Mouse (Mus musculus) CH12.LX (cell line): ENCODE data around the gene Smim14. TPM values are rescaled to one million over a fixed set of nuclear protein-coding genes. Genes with fewer than 3 reads are reported as not detected.

Experiments
- DNase-seq: peaks from one replicate; pipeline ENCODE4 v3.0.0-alpha.2; 2013; ENCODE audit errors: extremely low read depth
- H3K27ac ChIP-seq: 2 replicates; pipeline ENCODE4 v1.5.1; 2012; ENCODE audit warnings: low read depth, mild to moderate bottlenecking, control low read depth, moderate library complexity; ENCODE audit not compliant: insufficient read depth
- H3K27me3 ChIP-seq: replicated peaks from 2 replicates; pipeline ENCODE3; 2012; ENCODE audit warnings: inconsistent platforms
- H3K36me3 ChIP-seq, 2 experiments: replicated peaks in 1 of 2; 2 replicates each; pipeline versions ENCODE3 to v1.6.1; 2012; ENCODE audit warnings: inconsistent platforms in 1 of 2, low read length in 1 of 2, mild to moderate bottlenecking in 1 of 2, mixed read lengths in 1 of 2, moderate library complexity in 1 of 2; ENCODE audit not compliant: control insufficient read depth in 1 of 2, insufficient read depth in 1 of 2
- H3K4me1 ChIP-seq, 2 experiments: 2 replicates each; pipeline ENCODE4 v1.6.1; 2012; ENCODE audit warnings: inconsistent platforms in 1 of 2, moderate library complexity in 1 of 2; ENCODE audit not compliant: insufficient read depth in 2 of 2, control insufficient read depth in 1 of 2
- H3K4me2 ChIP-seq: 2 replicates; pipeline ENCODE4 v1.6.1; 2012; ENCODE audit warnings: low read depth, mild to moderate bottlenecking, control low read depth; ENCODE audit not compliant: poor library complexity, insufficient read depth, severe bottlenecking
- H3K4me3 ChIP-seq, 3 experiments: fragments of 150-350 bp in 1 of 3; sonication (generic) in 1 of 3; replicated peaks in 1 of 3; 2 replicates each; pipeline versions ENCODE3 to v1.5.1; 2011 to 2012; ENCODE audit warnings: low read depth in 2 of 3, low read length in 2 of 3, mild to moderate bottlenecking in 2 of 3, moderate library complexity in 2 of 3, control low read depth in 1 of 3, improper control_type of control experiment in 1 of 3, inconsistent platforms in 1 of 3, mixed read lengths in 1 of 3; ENCODE audit not compliant: poor library complexity in 1 of 3
- H3K79me2 ChIP-seq: replicated peaks from 2 replicates; pipeline ENCODE4 v1.6.1; 2012; ENCODE audit warnings: mild to moderate bottlenecking, moderate library complexity; ENCODE audit not compliant: control insufficient read depth, poor library complexity, insufficient read depth, severe bottlenecking; ENCODE audit errors: extremely low read depth
- H3K9ac ChIP-seq: 2 replicates; pipeline ENCODE4 v1.6.1; 2012; ENCODE audit warnings: low read depth, mild to moderate bottlenecking, control low read depth, moderate library complexity; ENCODE audit not compliant: insufficient read depth
- H3K9me3 ChIP-seq: replicated peaks from 2 replicates; pipeline ENCODE3; 2012; ENCODE audit warnings: low read length, inconsistent platforms, mixed read lengths
- BHLHE40 ChIP-seq: IDR thresholded peaks from 2 replicates; pipeline ENCODE4 v1.6.1; 2011; ENCODE audit warnings: mild to moderate bottlenecking, low read depth, low read length, improper control_type of control experiment
- CHD1 ChIP-seq: IDR thresholded peaks from 2 replicates; pipeline ENCODE4 v1.6.1; 2012; ENCODE audit warnings: low read depth, low read length, improper control_type of control experiment, inconsistent platforms
- CHD2 ChIP-seq: IDR thresholded peaks from 2 replicates; pipeline ENCODE4 v1.6.1; 2011; ENCODE audit warnings: low read length, improper control_type of control experiment
- CTCF ChIP-seq, 2 experiments: IDR thresholded peaks in 1 of 2; conservative IDR thresholded peaks in 1 of 2; 2 replicates each; pipeline ENCODE4 v1.5.1; 2011 to 2012; ENCODE audit warnings: low read depth in 2 of 2, low read length in 2 of 2, improper control_type of control experiment in 1 of 2, inconsistent platforms in 1 of 2, mild to moderate bottlenecking in 1 of 2, moderate library complexity in 1 of 2
- E2F4 ChIP-seq: IDR thresholded peaks from 2 replicates; pipeline ENCODE4 v1.6.1; 2011; ENCODE audit warnings: low read depth, low read length, improper control_type of control experiment; ENCODE audit not compliant: insufficient replicate concordance
- EP300 ChIP-seq: IDR thresholded peaks from 2 replicates; pipeline ENCODE4 v1.6.1; 2011; ENCODE audit warnings: low read length, improper control_type of control experiment
- ETS1 ChIP-seq: conservative IDR thresholded peaks from 2 replicates; pipeline ENCODE4 v1.6.1; 2012; ENCODE audit warnings: low read depth, mild to moderate bottlenecking, inconsistent platforms, low read length, improper control_type of control experiment, moderate library complexity
- GABPA ChIP-seq: IDR thresholded peaks from 2 replicates; pipeline ENCODE4 v1.6.1; 2012; ENCODE audit warnings: low read depth, low read length, improper control_type of control experiment, inconsistent platforms; ENCODE audit not compliant: insufficient replicate concordance
- HCFC1 ChIP-seq: IDR thresholded peaks from 2 replicates; pipeline ENCODE4 v1.6.1; 2012; ENCODE audit warnings: low read depth, mild to moderate bottlenecking, inconsistent platforms, low read length, improper control_type of control experiment
- IRF4 ChIP-seq: IDR thresholded peaks from 2 replicates; pipeline ENCODE4 v1.6.1; 2014; ENCODE audit warnings: low read depth, mild to moderate bottlenecking, inconsistent platforms, low read length, improper control_type of control experiment
- JUND ChIP-seq: conservative IDR thresholded peaks from 2 replicates; pipeline ENCODE4 v1.6.1; 2011; ENCODE audit warnings: low read depth, low read length, improper control_type of control experiment
- MAFK ChIP-seq: IDR thresholded peaks from 2 replicates; pipeline ENCODE4 v1.6.1; 2011; ENCODE audit warnings: low read length, improper control_type of control experiment; ENCODE audit not compliant: insufficient replicate concordance
- MAX ChIP-seq: IDR thresholded peaks from 2 replicates; pipeline ENCODE4 v1.6.1; 2011; ENCODE audit warnings: low read length, improper control_type of control experiment
- MAZ ChIP-seq: IDR thresholded peaks from 2 replicates; pipeline ENCODE4 v1.6.1; 2012; ENCODE audit warnings: low read depth, mild to moderate bottlenecking, inconsistent platforms, low read length, improper control_type of control experiment, moderate library complexity
- MEF2A ChIP-seq: IDR thresholded peaks from 2 replicates; pipeline ENCODE4 v1.6.1; 2014; ENCODE audit warnings: low read depth, mild to moderate bottlenecking, inconsistent platforms, low read length, improper control_type of control experiment, borderline replicate concordance
- MXI1 ChIP-seq: IDR thresholded peaks from 2 replicates; pipeline ENCODE4 v1.6.1; 2011; ENCODE audit warnings: mild to moderate bottlenecking, low read depth, low read length, improper control_type of control experiment
- MYC ChIP-seq: IDR thresholded peaks from 2 replicates; pipeline ENCODE4 v1.6.1; 2011; ENCODE audit warnings: low read depth, mild to moderate bottlenecking, improper control_type of control experiment, low read length
- NELFE ChIP-seq: IDR thresholded peaks from 2 replicates; pipeline ENCODE4 v1.6.1; 2011; ENCODE audit warnings: low read depth, low read length, improper control_type of control experiment
- NRF1 ChIP-seq: IDR thresholded peaks from 2 replicates; pipeline ENCODE4 v1.6.1; 2014; ENCODE audit warnings: low read depth, mild to moderate bottlenecking, inconsistent platforms, low read length, improper control_type of control experiment, moderate library complexity
- PAX5 ChIP-seq: IDR thresholded peaks from 2 replicates; pipeline ENCODE4 v1.6.1; 2012; ENCODE audit warnings: low read length, inconsistent platforms, mixed read lengths
- POLR2A ChIP-seq: IDR thresholded peaks from 2 replicates; pipeline ENCODE4 v1.6.1; 2011; ENCODE audit warnings: low read depth, mild to moderate bottlenecking, improper control_type of control experiment, low read length
- POLR2AphosphoS2 ChIP-seq: IDR thresholded peaks from 2 replicates; pipeline ENCODE4 v1.6.1; 2011; ENCODE audit warnings: low read depth, low read length, improper control_type of control experiment
- RCOR1 ChIP-seq: conservative IDR thresholded peaks from 2 replicates; pipeline ENCODE4 v1.6.1; 2012; ENCODE audit warnings: low read depth, mild to moderate bottlenecking, inconsistent platforms, low read length, improper control_type of control experiment
- SIN3A ChIP-seq: IDR thresholded peaks from 2 replicates; pipeline ENCODE4 v1.6.1; 2012; ENCODE audit warnings: low read length, improper control_type of control experiment, inconsistent platforms
- SMC3 ChIP-seq: IDR thresholded peaks from 2 replicates; pipeline ENCODE4 v1.6.1; 2011; ENCODE audit warnings: low read depth, low read length, improper control_type of control experiment
- TBP ChIP-seq: conservative IDR thresholded peaks from 2 replicates; pipeline ENCODE4 v1.6.1; 2011; ENCODE audit warnings: low read depth, low read length, improper control_type of control experiment
- TCF12 ChIP-seq: IDR thresholded peaks from 2 replicates; pipeline ENCODE4 v1.6.1; 2014; ENCODE audit warnings: low read depth, mild to moderate bottlenecking, inconsistent platforms, low read length, improper control_type of control experiment
- UBTF ChIP-seq: IDR thresholded peaks from 2 replicates; pipeline ENCODE4 v1.6.1; 2012; ENCODE audit warnings: low read depth, mild to moderate bottlenecking, inconsistent platforms, low read length, improper control_type of control experiment, moderate library complexity
- USF1 ChIP-seq: IDR thresholded peaks from 2 replicates; pipeline ENCODE4 v1.6.1; 2014; ENCODE audit warnings: low read depth, mild to moderate bottlenecking, inconsistent platforms, low read length, improper control_type of control experiment
- ZC3H11A ChIP-seq: IDR thresholded peaks from 2 replicates; pipeline ENCODE4 v1.6.1; 2012; ENCODE audit warnings: low read depth, mild to moderate bottlenecking, inconsistent platforms, low read length, improper control_type of control experiment
- ZMIZ1 ChIP-seq: IDR thresholded peaks from 2 replicates; pipeline ENCODE4 v1.6.1; 2012; ENCODE audit warnings: low read depth, mild to moderate bottlenecking, inconsistent platforms, low read length, improper control_type of control experiment
- ZNF384 ChIP-seq: IDR thresholded peaks from 2 replicates; pipeline ENCODE4 v1.6.1; 2012; ENCODE audit warnings: low read depth, low read length, improper control_type of control experiment, inconsistent platforms
- dilution Hi-C: fragments of 300-500 bp; cut with MboI; formaldehyde crosslinking; loops from 2 replicates; pipeline ENCODE4 v1.14.3; 2020; ENCODE audit warnings: low sequenced_read_pairs; ENCODE audit not compliant: extremely low pct_unique_long_range_greater_than_20kb, extremely low pct_ligation_motif_present
- in situ Hi-C: fragments of 300-500 bp; cut with MboI; formaldehyde crosslinking; loops from 3 replicates; pipeline ENCODE4 v1.14.3; 2019; ENCODE audit warnings: low sequenced_read_pairs, low pct_ligation_motif_present, low pct_unique_long_range_greater_than_20kb, mixed read lengths
- polyA plus RNA-seq: library from polyadenylated mRNA; unstranded; fragments of >175 nt; gene quantifications from 2 replicates; pipeline ENCODE4 v1.2.1, GENCODE M21; 2012; ENCODE audit warnings: low read depth; ENCODE audit not compliant: insufficient read length
- total RNA-seq, 2 experiments: library from RNA; depleted of rRNA; stranded (reverse); fragments of 300-350 nt in 1 of 2; fragments of >200 nt in 1 of 2; gene quantifications; 2 replicates each; pipeline ENCODE4 v1.2.3; 2012 to 2014

Smim14 gene
- total and polyA plus RNA-seq, 3 experiments, result 11.4 to 50.2 (median 19.7) TPM

GRCm38 (mm10) chr5:65475806-65476205 lies 61.2 kb downstream of the Smim14 start:
- Histone ChIP-seq H3K36me3 (peaks cover 0 to 3% of the 10 kb centered on the region in 2 experiments), H3K9me3 (no peaks in the 10 kb centered on the region), H3K4me1 (peaks cover 11 to 48% of the 10 kb centered on the region in 2 experiments), H3K4me3 (no peak overlapping the region), H3K79me2 (no peaks in the 10 kb centered on the region), H3K4me2 (no peak overlapping the region), H3K9ac (no peak overlapping the region; the same call in 1 of the 2 replicates), H3K27ac (peak overlapping the region; percentile 75; the same call in 1 of the 2 replicates), H3K27me3 (no peaks in the 10 kb centered on the region)
- TF ChIP-seq UBTF, result no peak
- TF ChIP-seq BHLHE40, result peak; percentile 80
- TF ChIP-seq SIN3A, result peak; percentile 52
- peak; percentile 66 for TF ChIP-seq TCF12
- no peak for TF ChIP-seq E2F4
- no peak for TF ChIP-seq TBP
- no peak for TF ChIP-seq POLR2AphosphoS2
- no peak for TF ChIP-seq ZC3H11A
- no peak for TF ChIP-seq MXI1
- TF ChIP-seq JUND, result no peak; the same call in 1 of the 2 replicates
- peak; percentile 94 for TF ChIP-seq MEF2A
- TF ChIP-seq SMC3, result peak; percentile 26; the same call in 1 of the 2 replicates
- TF ChIP-seq MYC, result no peak
- no peak for TF ChIP-seq MAX
- peak; percentile 62; the same call in 1 of the 2 replicates for TF ChIP-seq MAFK
- peak; percentile 87 for TF ChIP-seq CHD2
- TF ChIP-seq POLR2A, result no peak
- no peak for TF ChIP-seq NELFE
- TF ChIP-seq ZNF384, result peak; percentile 80
- no peak for TF ChIP-seq PAX5
- peak; percentile 97 for TF ChIP-seq MAZ
- TF ChIP-seq CTCF (conservative IDR thresholded peaks at IDR 0.05 in 1 of 2, IDR thresholded peaks at IDR 0.05 in 1 of 2; ENCODE audit: low read depth in 2 of 2, low read length in 2 of 2), result no peak
- TF ChIP-seq HCFC1, result peak; percentile 46; the same call in 1 of the 2 replicates
- TF ChIP-seq USF1, result no peak
- no peak for TF ChIP-seq GABPA
- TF ChIP-seq EP300, result peak; percentile 96
- no peak for TF ChIP-seq CHD1
- TF ChIP-seq RCOR1, result peak; percentile 77
- TF ChIP-seq IRF4, result peak; percentile 96
- no peak for TF ChIP-seq ZMIZ1
- TF ChIP-seq ETS1, result peak; percentile 87
- TF ChIP-seq NRF1, result no peak
- in situ Hi-C loops (no loop called here), dilution Hi-C loops (no loop called here)
- DNase-seq, result peak; percentile 78
